Mouse (Mus musculus) megakaryocyte, embryonic 14.5 days (primary cell): ENCODE measurements around the gene 4933402J07Rik. TPM values are rescaled to one million over a fixed set of nuclear protein-coding genes. Genes with fewer than 3 reads are reported as not detected.

Experiments
- H3K27me3 ChIP-seq: replicated peaks from 2 replicates; pipeline ENCODE3; 2012; ENCODE audit warnings: inconsistent platforms
- H3K36me3 ChIP-seq: replicated peaks from 2 replicates; pipeline ENCODE3; 2012; ENCODE audit warnings: low read length, inconsistent platforms, mixed read lengths
- H3K4me1 ChIP-seq: 2 replicates; pipeline ENCODE4 v1.6.1; 2012; ENCODE audit warnings: inconsistent platforms
- H3K4me3 ChIP-seq: replicated peaks from 2 replicates; pipeline ENCODE3; 2012; ENCODE audit warnings: moderate library complexity, mild to moderate bottlenecking, inconsistent platforms
- H3K9me3 ChIP-seq: 2 replicates; pipeline ENCODE4 v1.6.1; 2012; ENCODE audit warnings: inconsistent platforms
- FLI1 ChIP-seq: IDR thresholded peaks from 2 replicates; pipeline ENCODE4 v1.6.1; 2012; ENCODE audit warnings: low read length, inconsistent platforms, mixed read lengths
- GATA1 ChIP-seq: IDR thresholded peaks from 3 replicates; pipeline ENCODE4 v1.6.1; 2012; ENCODE audit warnings: mixed read lengths, low read length, inconsistent platforms, borderline replicate concordance
- polyA plus RNA-seq: library from polyadenylated mRNA; stranded (reverse); fragments of >175 nt; gene quantifications from 2 replicates; pipeline ENCODE4 v1.2.3, GENCODE M21; 2012; ENCODE audit warnings: low replicate concordance; ENCODE audit not compliant: insufficient read depth

Gene 4933402J07Rik
- polyA plus RNA-seq = not detected in 2 replicates

- no peaks in the 10 kb centered on the region for H3K4me1 ChIP-seq
- no peak for TF ChIP-seq FLI1
- peaks cover under 1% of the 10 kb centered on the region for H3K27me3 ChIP-seq
- no peaks in the 10 kb centered on the region for H3K9me3 ChIP-seq
- no peaks in the 10 kb centered on the region for H3K36me3 ChIP-seq
- no peak within 1 kb of the TSS for H3K4me3 ChIP-seq
Observed at GRCm38 (mm10) chr8:87563553-87563952, at the start of gene 4933402J07Rik. Gene 4933402J07Rik (plus strand): TSS chr8:87563853.

- no peaks in the 10 kb centered on the region for H3K36me3 ChIP-seq
- TF ChIP-seq FLI1 (no peak), GATA1 (no peak)
- H3K9me3 ChIP-seq = peaks cover 9% of the 10 kb centered on the region; the same call in 1 of the 2 replicates
- H3K4me3 ChIP-seq = no peak overlapping the region
- no peaks in the 10 kb centered on the region; the same call in 1 of the 2 replicates for H3K4me1 ChIP-seq
- peaks cover 2% of the 10 kb centered on the region for H3K27me3 ChIP-seq
Observed at GRCm38 (mm10) chr8:87517132-87517531, 46.5 kb upstream of the 4933402J07Rik start.

GRCm38 (mm10) chr8:87525006-87525405 is 38.6 kb upstream of the 4933402J07Rik start:
- Histone ChIP-seq H3K4me1 (no peaks in the 10 kb centered on the region), H3K36me3 (no peaks in the 10 kb centered on the region), H3K9me3 (peaks cover 8% of the 10 kb centered on the region; the same call in 1 of the 2 replicates), H3K4me3 (no peak overlapping the region), H3K27me3 (no peaks in the 10 kb centered on the region)
- no peak for TF ChIP-seq FLI1
- TF ChIP-seq GATA1 = no peak

GRCm38 (mm10) chr8:87531176-87531575 is 32.5 kb upstream of the 4933402J07Rik start:
- no peak overlapping the region for H3K4me3 ChIP-seq
- TF ChIP-seq FLI1 (no peak), GATA1 (no peak)
- H3K4me1 ChIP-seq = no peaks in the 10 kb centered on the region
- H3K27me3 ChIP-seq = no peaks in the 10 kb centered on the region
- H3K9me3 ChIP-seq = 0 out of 2 replicates have a peak, but pooled peaks cover 3% of the 10 kb centered on the region
- H3K36me3 ChIP-seq = no peaks in the 10 kb centered on the region

- Histone ChIP-seq H3K4me1 (peaks cover 4% of the 10 kb centered on the region; the same call in 1 of the 2 replicates), H3K27me3 (peaks cover 5% of the 10 kb centered on the region), H3K36me3 (no peaks in the 10 kb centered on the region), H3K4me3 (no peak overlapping the region), H3K9me3 (no peaks in the 10 kb centered on the region)
- no peak for TF ChIP-seq FLI1
- TF ChIP-seq GATA1 = no peak
Observed at GRCm38 (mm10) chr8:87533476-87533875, 30.2 kb upstream of the 4933402J07Rik start.

GRCm38 (mm10) chr8:87534846-87535245 is 28.8 kb upstream of the 4933402J07Rik start:
- no peak for TF ChIP-seq GATA1
- TF ChIP-seq FLI1 = no peak
- Histone ChIP-seq H3K4me1 (peaks cover 4% of the 10 kb centered on the region; the same call in 1 of the 2 replicates), H3K9me3 (no peaks in the 10 kb centered on the region), H3K27me3 (peaks cover 7% of the 10 kb centered on the region), H3K4me3 (no peak overlapping the region), H3K36me3 (no peaks in the 10 kb centered on the region)

- peaks cover 4% of the 10 kb centered on the region; the same call in 1 of the 2 replicates for H3K4me1 ChIP-seq
- no peaks in the 10 kb centered on the region for H3K36me3 ChIP-seq
- H3K9me3 ChIP-seq = no peaks in the 10 kb centered on the region
- peak overlapping the region; percentile 64 for H3K4me3 ChIP-seq
- peaks cover 10% of the 10 kb centered on the region for H3K27me3 ChIP-seq
- no peak for TF ChIP-seq FLI1
- no peak for TF ChIP-seq GATA1
Observed at GRCm38 (mm10) chr8:87536615-87537329, 26.9 kb upstream of the 4933402J07Rik start.

GRCm38 (mm10) chr8:87539829-87540394 is 23.7 kb upstream of the 4933402J07Rik start:
- no peak overlapping the region for H3K4me3 ChIP-seq
- H3K9me3 ChIP-seq = no peaks in the 10 kb centered on the region
- no peaks in the 10 kb centered on the region for H3K36me3 ChIP-seq
- TF ChIP-seq GATA1 (no peak), FLI1 (no peak)
- peaks cover 10% of the 10 kb centered on the region for H3K27me3 ChIP-seq
- H3K4me1 ChIP-seq = peaks cover 4% of the 10 kb centered on the region; the same call in 1 of the 2 replicates

GRCm38 (mm10) chr8:87549881-87550280 is 13.8 kb upstream of the 4933402J07Rik start:
- Histone ChIP-seq H3K9me3 (no peaks in the 10 kb centered on the region), H3K4me1 (no peaks in the 10 kb centered on the region), H3K36me3 (no peaks in the 10 kb centered on the region), H3K27me3 (no peaks in the 10 kb centered on the region), H3K4me3 (no peak overlapping the region)
- TF ChIP-seq GATA1 = no peak
- TF ChIP-seq FLI1 = no peak

- TF ChIP-seq FLI1 (no peak), GATA1 (no peak)
- no peaks in the 10 kb centered on the region for H3K27me3 ChIP-seq
- no peaks in the 10 kb centered on the region for H3K36me3 ChIP-seq
- H3K9me3 ChIP-seq = no peaks in the 10 kb centered on the region
- H3K4me3 ChIP-seq = no peak overlapping the region
- H3K4me1 ChIP-seq = no peaks in the 10 kb centered on the region
Observed at GRCm38 (mm10) chr8:87552801-87553200, 10.9 kb upstream of the 4933402J07Rik start.
